Mouse (Mus musculus): ENCODE results near the gene Gm38431. TPM values are rescaled to one million over a fixed set of nuclear protein-coding genes. Genes with fewer than 3 reads are reported as not detected.

Gm38431 gene
- total and polyA plus RNA-seq, 3 experiments: 1.1 to 30.5 (median 9.8) TPM

DNA sequence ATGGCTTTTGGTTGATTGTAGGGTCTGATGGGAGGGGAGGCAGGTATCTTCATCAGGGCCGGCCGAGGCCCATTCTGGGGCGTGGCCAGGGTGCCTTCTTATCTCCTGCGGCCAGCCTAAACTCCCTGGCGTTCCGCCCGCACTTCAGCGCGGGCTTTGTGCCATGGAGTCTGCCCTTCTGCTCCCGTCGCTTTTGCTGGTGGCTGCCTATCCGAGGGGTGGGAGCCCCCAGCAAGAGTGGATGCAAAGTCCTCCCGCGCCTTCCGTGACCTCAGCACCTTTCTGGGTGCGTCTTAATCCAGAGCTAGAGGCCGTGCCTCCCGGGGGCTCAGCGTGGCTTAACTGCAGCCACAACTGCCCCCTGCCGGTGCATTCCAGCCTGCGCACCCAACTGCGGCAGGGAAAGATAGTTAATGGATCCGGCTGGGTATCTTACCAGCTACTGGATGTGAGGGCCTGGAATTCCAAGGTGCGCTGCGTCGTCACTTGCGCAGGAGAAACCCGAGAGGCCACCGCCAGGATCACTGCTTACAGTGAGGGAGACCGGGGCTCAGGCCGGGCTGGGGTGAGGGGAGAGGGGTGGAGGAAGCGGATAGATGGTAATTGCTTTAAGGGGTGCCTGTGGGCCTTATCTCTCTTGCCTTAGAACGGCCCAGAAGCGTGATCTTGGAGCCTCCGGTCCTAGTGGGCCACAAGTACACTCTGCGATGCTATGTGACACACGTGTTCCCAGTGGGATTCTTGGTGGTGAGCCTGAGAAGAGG is 62.3 kb downstream of the Gm38431 start, which contains the start of gene Icam4 (continued):
- TF ChIP-seq TCF12 (IDR thresholded peaks at IDR 0.05; ENCODE audit: low read depth, low read length) (peak; percentile 47), NRF1 (IDR thresholded peaks at IDR 0.05; ENCODE audit: low read depth, low read length) (0 out of 2 replicates have a peak, but pooled peaks have one; percentile 53), RCOR1 (conservative IDR thresholded peaks at IDR 0.05; ENCODE audit: low read depth, low read length) (0 out of 2 replicates have a peak, but pooled peaks have one; percentile 21), HCFC1 (IDR thresholded peaks at IDR 0.05; ENCODE audit: low read depth, low read length) (peak; percentile 31), JUN (IDR thresholded peaks at IDR 0.05; ENCODE audit: insufficient read depth, low read depth, low read length) (no peak), IRF4 (IDR thresholded peaks at IDR 0.05; ENCODE audit: low read depth, low read length) (0 out of 2 replicates have a peak, but pooled peaks have one; percentile 40), USF2 (conservative IDR thresholded peaks at IDR 0.05; ENCODE audit: low read depth, low read length) (no peak), UBTF (IDR thresholded peaks at IDR 0.05; ENCODE audit: low read depth, low read length) (no peak; the same call in 1 of the 2 replicates), JUND (conservative IDR thresholded peaks at IDR 0.05; ENCODE audit: low read depth, low read length) (no peak), ZKSCAN1 (IDR thresholded peaks at IDR 0.05; ENCODE audit: borderline replicate concordance, low read depth, low read length) (no peak), SMC3 (IDR thresholded peaks at IDR 0.05; ENCODE audit: low read depth, low read length) (peak; percentile 75), CTCF (conservative IDR thresholded peaks at IDR 0.05 in 1 of 2, IDR thresholded peaks at IDR 0.05 in 1 of 2; ENCODE audit: low read depth in 2 of 2, low read length in 2 of 2) (peak in 1 of 2 experiments; percentile 88; a peak in 2 of 4 replicates), MEF2A (IDR thresholded peaks at IDR 0.05; ENCODE audit: borderline replicate concordance, low read depth, low read length) (peak; percentile 61; the same call in 1 of the 2 replicates)

DNA sequence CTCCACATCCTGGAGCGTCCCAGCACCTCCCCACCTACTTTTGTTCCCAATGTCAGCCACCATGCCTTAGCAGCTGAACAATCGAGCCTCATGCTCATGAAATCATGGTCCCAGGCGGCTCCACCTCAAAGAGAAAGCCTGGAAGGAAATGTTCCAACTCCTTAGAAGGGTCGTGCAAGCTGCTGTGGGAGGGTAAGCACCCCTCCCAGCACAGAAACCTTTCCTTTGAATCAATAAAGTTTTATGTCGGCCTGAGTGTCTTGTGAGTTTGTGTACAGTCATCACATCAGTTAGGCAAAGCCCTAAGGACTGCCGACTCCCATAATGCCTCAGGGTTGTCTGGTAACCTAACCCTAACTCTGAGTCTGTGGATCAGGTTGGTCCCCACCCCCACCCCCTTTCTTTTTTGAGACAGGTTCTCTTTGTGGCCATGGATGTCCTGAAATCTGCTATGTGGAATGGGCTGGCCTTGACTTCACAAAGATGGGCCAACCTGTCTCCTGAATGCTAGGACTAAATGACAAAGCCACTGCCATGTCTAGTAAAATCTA is 63.2 kb downstream of the Gm38431 start:
- Histone ChIP-seq H3K27ac (ENCODE audit: insufficient read depth, low read depth) (no peak overlapping the region; the same call in none of the 2 replicates), H3K9me3 (replicated peaks; ENCODE audit: low read length) (no peaks in the 10 kb centered on the region), H3K4me3 (replicated peaks in 1 of 3; ENCODE audit: low read depth in 2 of 3, low read length in 2 of 3, poor library complexity in 1 of 3) (no peak overlapping the region), H3K4me2 (ENCODE audit: insufficient read depth, low read depth, poor library complexity, severe bottlenecking) (peak overlapping the region; percentile 87; the same call in 1 of the 2 replicates), H3K4me1 (ENCODE audit: control insufficient read depth in 1 of 2, insufficient read depth in 2 of 2) (peaks cover 9 to 49% of the 10 kb centered on the region in 2 experiments), H3K27me3 (replicated peaks) (no peaks in the 10 kb centered on the region), H3K79me2 (replicated peaks; ENCODE audit: control insufficient read depth, extremely low read depth, insufficient read depth, poor library complexity, severe bottlenecking) (peaks cover 17% of the 10 kb centered on the region), H3K36me3 (replicated peaks in 1 of 2; ENCODE audit: control insufficient read depth in 1 of 2, insufficient read depth in 1 of 2, low read length in 1 of 2) (peaks cover 42 to 52% of the 10 kb centered on the region in 2 experiments), H3K9ac (ENCODE audit: insufficient read depth, low read depth) (peak overlapping the region; percentile 5; the same call in 1 of the 2 replicates)
- TF ChIP-seq CHD1 (IDR thresholded peaks at IDR 0.05; ENCODE audit: low read depth, low read length) (no peak), UBTF (IDR thresholded peaks at IDR 0.05; ENCODE audit: low read depth, low read length) (no peak)
- in situ Hi-C loops (cut with MboI; ENCODE audit: low pct_ligation_motif_present, low pct_unique_long_range_greater_than_20kb, low sequenced_read_pairs): loop anchor here (5.0 kb wide), 1 partner anchor 44 kb away; the partner anchor contains the start of genes Fdx1l and Gm49373
- dilution Hi-C loops (cut with MboI; ENCODE audit: extremely low pct_ligation_motif_present, extremely low pct_unique_long_range_greater_than_20kb, low sequenced_read_pairs): no loop called here
- no peak for DNase-seq (ENCODE audit: extremely low read depth)
